Mouse (Mus musculus) liver, postnatal 0 days (tissue): ENCODE measurements at regions not wholly inside any gene's neighbourhood (a gene's known extent, or its start where the extent isn't known, plus 50 kb on each side); places are given as distances from the start of the nearest gene placed in this dataset.

ENCODE experiments used
- CTCF ChIP-seq: sonication (generic); IDR thresholded peaks from 2 replicates; pipeline ENCODE4 v1.5.1; 2016; ENCODE audit warnings: antibody characterized with exemption, low read depth
- EP300 ChIP-seq: IDR thresholded peaks from 2 replicates; pipeline ENCODE4 v1.6.1; 2016; ENCODE audit warnings: antibody characterized with exemption, low read depth, mild to moderate bottlenecking

DNA sequence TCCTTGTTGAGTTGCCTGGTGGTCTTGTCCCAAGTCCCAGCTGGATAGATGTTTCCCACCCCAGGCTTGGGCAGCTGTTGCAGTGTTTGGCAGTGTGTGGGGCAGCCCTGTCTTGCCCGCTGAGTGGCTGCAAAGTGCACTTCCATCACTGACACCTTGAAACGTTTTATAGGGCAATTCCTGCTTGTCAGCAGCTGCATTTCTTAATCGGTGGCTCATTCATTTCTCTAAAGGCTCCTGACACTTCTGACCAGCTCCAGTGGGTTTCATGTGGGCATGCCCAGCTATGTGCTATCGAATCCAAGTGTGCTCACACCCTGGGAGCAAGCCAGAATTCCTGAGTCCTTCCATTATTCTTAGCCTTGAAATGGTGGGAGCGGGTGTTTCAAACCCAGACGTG is 207.7 kb downstream of the Ttc32 start:
- TF ChIP-seq CTCF: no peak
- no peak for TF ChIP-seq EP300
